Mouse (Mus musculus): Measurements from ENCODE around the gene Arhgap10. TPM values are rescaled to one million over a fixed set of nuclear protein-coding genes. Genes with fewer than 3 reads are reported as not detected.

Arhgap10 gene
- polyA plus RNA-seq, 1 experiment from 2014 or later = 11.4 TPM

GRCm38 (mm10) chr8:77451052-77451451 is 66.7 kb downstream of the Arhgap10 start:
- Histone ChIP-seq H3K27me3 (no peaks in the 10 kb centered on the region), H3K4me3 (replicated peaks) (no peak overlapping the region), H3K4me1 (no peaks in the 10 kb centered on the region), H3K4me2 (no peak overlapping the region), H3K9me3 (no peaks in the 10 kb centered on the region), H3K9ac (no peak overlapping the region), H3K27ac (no peak overlapping the region), H3K36me3 (replicated peaks) (peaks cover 6% of the 10 kb centered on the region; the same call in 1 of the 2 replicates)
- no peak for ATAC-seq (ENCODE audit: low FRiP score)
- WGBS = 91% methylated on average over 5 of the region's 5 CpGs

GRCm38 (mm10) chr8:77446294-77446693 is 71.5 kb downstream of the Arhgap10 start:
- Histone ChIP-seq H3K27me3 (no peaks in the 10 kb centered on the region), H3K27ac (no peak overlapping the region), H3K36me3 (replicated peaks) (peaks cover 6% of the 10 kb centered on the region; the same call in 1 of the 2 replicates), H3K4me3 (replicated peaks) (no peak overlapping the region), H3K9me3 (no peaks in the 10 kb centered on the region), H3K4me2 (no peak overlapping the region), H3K9ac (no peak overlapping the region), H3K4me1 (no peaks in the 10 kb centered on the region)
- 87% methylated on average over 12 of the region's 12 CpGs for WGBS
- no peak for ATAC-seq (ENCODE audit: low FRiP score)

- H3K4me3 ChIP-seq (replicated peaks) = no peak overlapping the region
- 79% methylated on average over 3 of the region's 3 CpGs for WGBS
- H3K9ac ChIP-seq = no peak overlapping the region
- peaks cover 6% of the 10 kb centered on the region; the same call in 1 of the 2 replicates for H3K36me3 ChIP-seq (replicated peaks)
- ATAC-seq (ENCODE audit: low FRiP score) = no peak
- H3K9me3 ChIP-seq = no peaks in the 10 kb centered on the region
- no peaks in the 10 kb centered on the region for H3K4me1 ChIP-seq
- H3K27ac ChIP-seq = no peak overlapping the region
- no peaks in the 10 kb centered on the region for H3K27me3 ChIP-seq
- no peak overlapping the region for H3K4me2 ChIP-seq
Measured at GRCm38 (mm10) chr8:77445642-77446041, 72.1 kb downstream of the Arhgap10 start.

- 83% methylated on average over 10 of the region's 10 CpGs for WGBS
- Histone ChIP-seq H3K27me3 (no peaks in the 10 kb centered on the region), H3K9me3 (no peaks in the 10 kb centered on the region), H3K27ac (no peak overlapping the region), H3K9ac (no peak overlapping the region), H3K36me3 (replicated peaks) (no peaks in the 10 kb centered on the region), H3K4me1 (no peaks in the 10 kb centered on the region), H3K4me2 (no peak overlapping the region), H3K4me3 (replicated peaks) (no peak overlapping the region)
- no peak for ATAC-seq (ENCODE audit: low FRiP score)
Measured at GRCm38 (mm10) chr8:77444166-77444870, 73.4 kb downstream of the Arhgap10 start.

GRCm38 (mm10) chr8:77442452-77442851 is 75.3 kb downstream of the Arhgap10 start:
- Histone ChIP-seq H3K9ac (no peak overlapping the region), H3K4me3 (replicated peaks) (no peak overlapping the region), H3K4me2 (no peak overlapping the region), H3K27ac (no peak overlapping the region), H3K4me1 (no peaks in the 10 kb centered on the region), H3K9me3 (no peaks in the 10 kb centered on the region), H3K27me3 (no peaks in the 10 kb centered on the region), H3K36me3 (replicated peaks) (no peaks in the 10 kb centered on the region)
- no peak for ATAC-seq (ENCODE audit: low FRiP score)
- WGBS = 90% methylated on average over 7 of the region's 7 CpGs

- 79% methylated on average over 9 of the region's 9 CpGs for WGBS
- Histone ChIP-seq H3K27ac (no peak overlapping the region), H3K36me3 (replicated peaks) (no peaks in the 10 kb centered on the region), H3K9ac (no peak overlapping the region), H3K4me1 (no peaks in the 10 kb centered on the region; the same call in 1 of the 2 replicates), H3K4me2 (no peak overlapping the region), H3K4me3 (replicated peaks) (no peak overlapping the region), H3K9me3 (no peaks in the 10 kb centered on the region), H3K27me3 (no peaks in the 10 kb centered on the region)
- ATAC-seq (ENCODE audit: low FRiP score) = no peak
Measured at GRCm38 (mm10) chr8:77440913-77441312, 76.8 kb downstream of the Arhgap10 start.

- Histone ChIP-seq H3K36me3 (replicated peaks) (no peaks in the 10 kb centered on the region), H3K9me3 (no peaks in the 10 kb centered on the region), H3K4me3 (replicated peaks) (no peak overlapping the region), H3K9ac (no peak overlapping the region), H3K27ac (no peak overlapping the region), H3K27me3 (no peaks in the 10 kb centered on the region), H3K4me1 (no peaks in the 10 kb centered on the region; the same call in 1 of the 2 replicates), H3K4me2 (no peak overlapping the region)
- ATAC-seq (ENCODE audit: low FRiP score) = no peak
- 89% methylated on average over 6 of the region's 6 CpGs for WGBS
Measured at GRCm38 (mm10) chr8:77440324-77440880, 77.4 kb downstream of the Arhgap10 start.

GRCm38 (mm10) chr8:77439670-77440069 is 78.1 kb downstream of the Arhgap10 start:
- Histone ChIP-seq H3K4me2 (no peak overlapping the region), H3K9me3 (no peaks in the 10 kb centered on the region), H3K9ac (no peak overlapping the region), H3K4me3 (replicated peaks) (no peak overlapping the region), H3K27ac (no peak overlapping the region), H3K4me1 (no peaks in the 10 kb centered on the region; the same call in 1 of the 2 replicates), H3K36me3 (replicated peaks) (no peaks in the 10 kb centered on the region), H3K27me3 (no peaks in the 10 kb centered on the region)
- no peak for ATAC-seq (ENCODE audit: low FRiP score)
- WGBS = 91% methylated on average over 2 of the region's 2 CpGs

GRCm38 (mm10) chr8:77437807-77438493 is 79.8 kb downstream of the Arhgap10 start:
- 77% methylated on average over 9 of the region's 9 CpGs for WGBS

GRCm38 (mm10) chr8:77436013-77436990 is 81.5 kb downstream of the Arhgap10 start:
- Histone ChIP-seq H3K9ac (no peak overlapping the region), H3K9me3 (no peaks in the 10 kb centered on the region), H3K4me3 (replicated peaks) (no peak overlapping the region), H3K27ac (no peak overlapping the region), H3K4me2 (no peak overlapping the region), H3K27me3 (no peaks in the 10 kb centered on the region), H3K4me1 (peaks cover 15% of the 10 kb centered on the region), H3K36me3 (replicated peaks) (no peaks in the 10 kb centered on the region)
- ATAC-seq (ENCODE audit: low FRiP score) = no peak
- WGBS = 43% methylated on average over 15 of the region's 15 CpGs

More at GRCm38 (mm10) chr8:77437807-77438493, 79.8 kb downstream of the Arhgap10 start:
- no peak for ATAC-seq (ENCODE audit: low FRiP score)
- H3K27ac ChIP-seq = no peak overlapping the region
- peaks cover 9% of the 10 kb centered on the region for H3K4me1 ChIP-seq
- H3K36me3 ChIP-seq (replicated peaks) = no peaks in the 10 kb centered on the region
- H3K27me3 ChIP-seq = no peaks in the 10 kb centered on the region
- H3K9me3 ChIP-seq = no peaks in the 10 kb centered on the region
- no peak overlapping the region for H3K4me2 ChIP-seq
- H3K9ac ChIP-seq = no peak overlapping the region
- no peak overlapping the region for H3K4me3 ChIP-seq (replicated peaks)

GRCm38 (mm10) chr8:77433221-77433620 is 84.5 kb downstream of the Arhgap10 start:
- no peaks in the 10 kb centered on the region for H3K9me3 ChIP-seq
- H3K36me3 ChIP-seq (replicated peaks) = no peaks in the 10 kb centered on the region
- H3K4me1 ChIP-seq = peaks cover 15% of the 10 kb centered on the region
- H3K27me3 ChIP-seq = no peaks in the 10 kb centered on the region
- no peak overlapping the region for H3K9ac ChIP-seq
- no peak overlapping the region for H3K4me2 ChIP-seq
- 15% methylated on average over 4 of the region's 4 CpGs for WGBS
- H3K4me3 ChIP-seq (replicated peaks) = no peak overlapping the region
- ATAC-seq (ENCODE audit: low FRiP score) = 0 out of 2 replicates have a peak, but pooled peaks have one; percentile 14
- no peak overlapping the region for H3K27ac ChIP-seq

All from forebrain, embryonic 12.5 days (tissue).